Mouse (Mus musculus) brain, adult 2 months (tissue): ENCODE data around the gene Tiam1.

Experiments used
- DNase-seq: peaks from one replicate; pipeline ENCODE4 v3.0.0; 2011; ENCODE audit warnings: low read depth, low spot score

Gene Tiam1

DNA sequence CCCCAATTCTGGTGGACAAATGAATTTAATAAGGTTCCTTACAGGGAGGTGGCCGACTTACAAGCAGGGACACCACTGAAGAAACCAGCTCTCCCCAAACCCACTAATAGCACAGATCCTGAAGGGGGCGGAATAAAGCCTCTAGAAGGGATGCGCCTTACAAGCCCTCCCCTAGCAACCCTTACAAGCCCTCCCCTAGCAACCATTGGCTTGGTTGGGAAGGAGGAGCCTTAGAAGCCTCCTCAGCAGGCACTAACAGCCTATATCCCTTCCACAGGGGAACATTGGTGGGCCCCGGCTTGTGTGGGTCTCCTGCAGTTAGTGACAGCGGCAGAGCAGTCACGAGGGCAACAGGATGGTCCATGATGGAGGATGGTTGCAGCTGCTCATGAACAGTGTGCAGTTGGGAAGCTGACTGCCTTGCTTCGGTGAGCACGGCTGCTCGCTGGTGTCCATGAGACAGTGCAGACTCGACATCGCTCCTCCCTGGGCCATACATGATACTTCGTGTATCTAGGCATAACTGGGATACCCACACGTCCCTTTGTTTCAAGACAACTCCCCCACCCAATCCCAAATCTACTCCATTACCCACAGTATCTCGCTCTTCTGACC, 90.6 kb downstream of the Tiam1 start:
- peak; percentile 90 for DNase-seq

DNA sequence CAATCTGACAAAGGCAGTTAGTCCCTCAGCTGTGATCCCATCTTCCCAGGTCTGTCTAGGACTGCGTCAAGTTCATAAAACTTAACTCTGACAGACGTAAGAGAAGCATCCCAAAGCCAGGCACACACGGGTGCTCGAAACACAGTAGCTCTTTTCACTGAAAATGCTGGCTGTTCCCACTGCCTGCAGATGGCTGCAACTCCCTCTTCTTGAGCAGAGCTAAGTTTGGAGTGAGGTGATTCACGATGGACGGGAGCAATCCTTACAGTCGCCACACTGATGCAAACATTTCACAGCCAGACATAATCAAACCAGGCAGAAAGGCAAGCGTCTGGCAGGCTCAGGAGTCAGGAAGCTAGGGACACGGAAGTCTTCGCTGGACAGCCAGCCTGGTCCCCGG, 91.2 kb downstream of the Tiam1 start:
- DNase-seq, result peak; percentile 88

DNA sequence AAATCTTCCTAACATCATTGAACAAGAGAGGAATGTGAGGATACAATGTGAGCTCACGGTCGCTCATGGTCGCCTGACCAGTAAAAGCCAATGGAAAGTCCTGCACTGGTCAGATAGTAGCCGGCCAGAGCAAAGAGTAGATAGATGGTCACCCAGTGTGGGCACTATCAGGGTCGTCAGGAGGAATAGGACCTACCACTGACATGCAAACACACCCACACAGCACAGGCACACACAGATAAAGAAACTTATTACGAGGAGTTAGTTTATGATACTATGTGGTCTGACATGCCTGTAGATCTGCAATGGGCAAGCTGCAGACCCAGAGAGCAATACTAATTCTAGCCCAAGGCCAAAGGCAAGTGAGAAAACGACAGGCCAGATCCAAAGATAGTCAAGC, 92.5 kb downstream of the Tiam1 start:
- no peak for DNase-seq

DNA sequence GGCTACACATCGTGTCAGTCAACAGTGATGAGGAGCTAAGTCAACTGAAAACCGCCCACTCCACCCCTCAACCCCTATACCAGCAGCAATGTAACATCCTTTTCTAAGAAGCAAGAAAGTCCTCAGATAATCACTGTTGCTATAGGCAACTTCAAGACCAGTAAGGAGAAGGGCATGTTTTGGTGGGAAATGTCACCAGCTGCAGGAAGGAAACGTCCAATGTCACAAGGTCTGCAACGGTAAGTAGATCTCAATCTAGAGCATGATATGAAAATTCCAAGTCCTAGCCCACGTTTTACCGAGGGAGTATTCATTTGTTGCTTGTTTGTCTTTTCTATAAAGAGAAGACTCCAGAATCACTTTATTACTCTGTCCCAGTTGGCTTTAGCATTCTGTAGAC, 95.7 kb downstream of the Tiam1 start:
- DNase-seq, result peak; percentile 43

DNA sequence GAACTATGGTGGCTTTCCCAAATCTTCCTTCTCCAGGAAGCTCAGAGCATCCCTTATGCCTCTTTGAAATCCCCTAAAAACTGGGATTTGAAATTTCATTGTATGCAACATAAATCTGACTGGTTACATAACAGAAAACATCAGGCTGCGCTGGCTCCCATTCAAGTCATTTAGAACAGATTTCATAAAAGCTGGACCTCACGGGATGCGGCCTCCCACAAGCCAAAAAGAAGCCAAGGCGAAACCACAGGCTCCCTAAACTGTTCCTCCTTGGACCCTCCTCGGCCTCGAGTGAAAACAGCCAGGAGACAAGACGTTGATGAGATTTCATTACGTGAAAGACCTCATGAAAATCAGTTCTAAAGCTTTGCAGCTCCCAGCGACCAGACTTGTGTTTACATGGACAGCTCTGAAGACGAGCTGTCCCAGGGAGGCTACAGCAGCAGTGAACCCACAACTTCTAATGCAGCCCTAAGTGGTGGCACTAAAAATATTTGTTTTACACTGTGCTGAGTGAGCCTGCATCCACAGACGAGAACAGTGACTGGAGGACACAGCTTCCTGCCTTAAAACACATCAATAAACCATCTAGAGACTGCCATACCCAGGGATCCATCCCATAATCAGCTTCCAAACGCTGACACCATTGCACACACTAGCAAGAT, 96.9 kb downstream of the Tiam1 start:
- DNase-seq, result peak; percentile 60

DNA sequence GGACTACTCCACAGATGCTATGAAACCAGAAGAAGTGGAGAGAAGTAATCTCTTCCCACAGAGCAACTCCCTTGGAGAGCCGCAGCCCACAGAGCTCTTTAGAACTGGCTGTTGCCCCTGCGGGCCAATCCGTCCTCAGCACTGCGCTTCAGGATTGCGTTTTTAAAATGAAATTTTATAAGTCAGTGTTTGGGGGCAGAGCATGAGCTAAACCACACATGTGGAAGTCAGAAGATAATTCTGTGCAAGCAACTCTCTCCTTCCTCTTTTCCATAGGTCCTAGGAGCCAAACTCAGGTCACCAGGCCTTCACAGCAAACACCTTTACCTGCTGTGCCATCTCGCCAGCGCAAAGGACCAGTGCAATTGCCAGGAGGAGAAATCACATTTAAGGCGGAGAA, 98.0 kb downstream of the Tiam1 start:
- DNase-seq, result no peak

DNA sequence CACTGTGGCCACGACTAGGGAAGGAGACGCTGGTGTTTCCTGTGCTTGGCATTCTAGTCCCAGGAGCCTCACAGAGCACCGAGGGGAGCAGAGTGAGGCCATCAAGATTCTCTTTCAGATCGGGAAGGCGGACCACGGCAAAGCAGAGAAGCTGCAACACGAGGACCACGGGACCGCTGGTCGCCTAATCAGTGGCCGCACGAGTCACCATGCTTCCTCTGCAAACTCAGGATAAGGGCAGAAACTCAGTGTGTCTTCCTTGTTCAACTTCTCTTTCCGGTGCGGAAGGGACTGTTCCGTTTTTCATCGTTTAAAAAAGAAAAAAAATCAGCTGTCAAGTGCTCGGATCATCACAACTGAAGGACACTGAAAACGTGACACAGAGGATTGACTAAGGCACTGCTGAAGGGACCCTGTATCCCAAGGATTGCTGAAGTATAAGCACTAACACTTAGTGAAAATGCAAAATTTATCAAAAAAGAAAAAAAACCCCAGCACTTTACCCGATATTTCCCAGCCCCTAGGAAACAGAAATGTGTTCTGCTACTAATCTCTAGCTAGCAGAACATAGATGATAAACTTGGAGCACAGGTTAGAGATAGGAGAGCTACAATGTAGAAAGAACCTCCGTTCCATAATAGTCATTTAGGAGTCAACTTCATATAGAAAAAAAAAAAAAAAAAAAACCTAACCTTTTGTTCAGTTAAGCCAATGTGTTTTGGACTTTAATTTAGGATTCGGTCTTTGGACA, 99.4 kb downstream of the Tiam1 start:
- DNase-seq, result no peak

DNA sequence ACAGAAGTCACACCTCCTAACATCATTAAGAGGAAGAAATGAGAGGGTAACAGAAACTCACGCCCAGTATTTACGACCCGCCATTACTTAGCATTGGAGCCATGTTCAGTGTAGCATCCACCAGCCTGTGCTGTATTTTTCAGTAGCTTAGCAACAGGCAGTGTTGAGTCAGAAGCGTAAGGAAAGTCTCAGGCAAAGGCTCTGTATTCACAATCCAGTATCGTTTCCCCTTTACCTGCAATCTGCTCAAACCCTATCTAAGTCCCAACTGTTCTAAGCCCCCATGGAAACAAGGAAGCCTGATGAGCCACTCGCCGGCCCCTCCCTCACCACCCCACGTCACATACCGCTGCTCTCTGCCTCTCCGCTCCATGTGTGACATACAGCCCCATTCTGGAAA, 100.7 kb downstream of the Tiam1 start:
- DNase-seq, result peak; percentile 69

DNA sequence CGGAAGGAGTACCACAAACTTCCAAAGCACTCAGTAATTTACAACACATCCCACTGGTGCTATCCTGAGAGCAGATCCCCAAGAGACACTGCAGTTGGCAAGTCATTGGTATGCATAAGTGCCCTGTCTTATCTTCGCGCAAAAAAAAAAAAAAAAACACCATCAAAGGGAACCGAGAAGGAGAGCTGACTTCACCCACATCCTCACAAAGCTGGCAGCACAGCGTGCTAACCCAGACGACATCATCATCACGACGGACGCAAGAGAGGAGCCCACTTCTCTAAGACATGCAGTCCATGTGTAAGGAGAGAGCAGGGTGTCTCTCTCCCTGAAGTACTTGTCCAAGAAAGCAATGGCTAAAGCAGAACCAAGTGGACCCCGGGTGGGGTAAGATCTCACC, 101.2 kb downstream of the Tiam1 start:
- DNase-seq, result no peak

DNA sequence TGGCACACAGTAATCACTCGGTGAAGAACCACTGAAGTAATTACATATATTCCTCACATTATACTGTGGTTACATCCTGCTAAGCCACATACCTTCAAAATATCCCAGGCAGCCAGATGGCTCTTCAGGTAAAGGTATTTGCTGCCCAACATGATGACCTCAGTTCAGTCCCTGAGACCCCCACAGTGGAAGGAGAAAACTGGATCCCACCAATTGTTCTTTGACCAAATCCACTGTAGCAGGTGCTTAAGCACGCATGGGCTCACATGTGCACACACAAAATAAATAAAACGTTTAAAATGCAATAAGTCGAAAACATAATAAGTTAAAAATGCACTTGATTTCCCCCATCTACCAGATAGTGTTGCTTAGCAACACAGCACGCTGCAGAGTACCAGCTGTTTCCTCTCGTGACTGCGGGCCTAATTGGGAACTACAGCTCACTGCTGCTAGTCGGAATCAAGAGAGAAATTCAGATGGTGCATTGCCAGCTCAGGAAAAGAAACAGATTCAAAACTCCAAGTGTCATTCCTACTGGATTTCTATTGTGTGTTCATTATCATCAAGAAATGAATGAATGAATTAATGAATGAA, 102.7 kb downstream of the Tiam1 start:
- DNase-seq, result peak; percentile 89

DNA sequence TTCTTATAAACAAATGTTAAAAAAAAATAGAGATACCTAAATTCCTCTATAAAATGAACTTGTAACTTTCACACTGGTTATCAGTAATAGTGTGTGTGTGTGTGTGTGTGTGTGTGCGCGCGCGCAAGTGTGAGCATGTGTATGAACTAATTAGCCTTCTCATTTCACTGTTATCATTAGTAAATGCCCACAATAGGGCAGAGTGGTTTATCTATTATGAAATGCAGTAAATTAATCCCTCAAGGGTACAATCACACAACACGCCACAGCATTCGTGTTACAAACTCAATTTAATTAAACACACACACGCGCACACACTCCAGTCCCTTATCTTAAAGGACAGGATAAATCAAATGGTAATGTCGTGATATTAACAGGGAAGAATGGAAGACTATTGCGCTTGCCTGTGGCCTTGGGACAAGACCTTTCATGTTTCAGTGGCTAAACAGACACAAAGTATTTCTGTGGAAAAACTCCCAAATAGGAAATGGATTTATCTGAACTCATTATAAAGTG, 107.9 kb downstream of the Tiam1 start:
- DNase-seq, result no peak

DNA sequence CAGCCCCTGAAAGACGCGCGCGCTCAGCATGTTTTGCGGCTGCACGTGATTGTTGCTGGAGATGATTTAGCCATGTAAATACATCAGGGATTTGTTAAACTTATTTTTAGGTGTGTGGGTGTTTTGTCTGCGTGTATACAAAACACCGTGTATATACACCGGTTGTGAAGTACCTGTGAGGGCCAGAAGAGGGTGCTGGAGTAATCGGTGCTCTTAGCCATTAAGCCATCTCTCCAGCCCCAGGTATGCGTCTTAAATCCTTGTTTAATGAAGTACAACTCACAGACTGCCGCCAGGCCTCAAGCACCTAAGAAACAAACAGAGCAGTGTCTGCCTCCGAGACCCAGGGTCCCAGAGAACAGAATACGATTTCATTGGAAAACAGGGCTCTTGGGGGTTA, 113.2 kb downstream of the Tiam1 start:
- no peak for DNase-seq

DNA sequence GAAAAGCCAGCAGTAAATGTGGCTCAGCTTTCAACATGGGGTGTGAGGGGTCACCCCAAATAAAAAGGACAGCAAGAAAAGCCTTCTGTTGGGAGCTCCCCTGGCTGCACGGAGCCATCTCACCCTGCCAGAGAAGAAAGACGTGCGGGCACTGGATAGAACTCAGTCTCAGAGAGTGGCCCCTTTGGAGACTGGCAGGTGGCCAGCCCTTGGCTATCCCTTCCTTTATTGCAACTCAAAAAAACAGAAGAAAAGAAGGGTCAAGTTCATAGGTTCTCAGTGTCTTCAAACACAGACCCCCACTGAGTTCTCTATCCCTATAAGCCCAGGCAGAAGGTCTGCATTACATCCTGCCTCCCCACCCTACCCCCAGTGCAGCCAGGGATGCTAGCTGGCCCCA, 115.7 kb downstream of the Tiam1 start:
- no peak for DNase-seq

DNA sequence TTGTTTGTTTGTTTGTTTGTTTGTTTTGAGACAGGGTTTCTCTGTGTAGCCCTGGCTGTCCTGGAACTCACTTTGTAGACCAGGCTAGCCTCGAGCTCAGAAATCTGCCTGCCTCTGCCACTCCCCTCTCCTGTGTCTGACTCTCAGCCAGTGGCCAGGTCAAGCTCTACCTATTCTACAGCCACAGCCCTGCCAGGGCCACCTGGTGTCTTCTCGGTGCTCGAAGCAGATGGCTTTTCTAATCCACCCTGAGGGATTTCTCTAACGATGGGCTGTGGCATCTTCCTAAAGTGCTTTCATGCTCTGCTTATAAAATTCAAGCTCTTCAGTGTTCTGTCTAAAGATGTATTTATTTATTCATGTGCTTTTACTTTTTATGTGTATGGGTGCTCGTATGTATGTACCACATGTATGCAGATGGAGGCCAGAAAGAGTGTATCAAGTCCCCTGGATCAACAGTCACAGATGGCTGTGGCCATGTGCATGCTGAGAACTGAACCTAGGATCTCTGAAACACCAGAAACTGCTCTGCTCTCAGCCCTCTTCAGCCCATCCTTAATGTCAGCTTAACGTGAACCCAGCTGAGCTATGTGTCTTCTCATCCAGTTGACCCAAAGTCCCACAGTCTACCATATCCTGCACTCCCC, 117.9 kb downstream of the Tiam1 start:
- DNase-seq, result peak; percentile 78

DNA sequence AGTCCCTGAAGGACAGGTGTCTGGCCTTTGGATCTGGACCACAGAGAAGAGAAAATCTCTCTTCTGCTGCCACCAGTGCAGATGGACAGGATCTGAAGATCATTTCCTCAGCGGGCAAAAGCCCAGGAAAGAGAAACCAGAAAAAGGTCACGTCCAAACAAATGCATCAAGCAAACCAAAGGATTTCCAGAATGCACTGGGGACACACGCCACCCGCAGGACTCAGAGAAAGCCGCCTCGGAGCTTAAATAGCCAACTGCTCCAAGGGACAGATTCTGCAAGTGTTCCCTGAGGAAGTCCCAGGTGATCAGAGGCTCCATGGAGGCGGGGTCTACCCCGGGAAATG, 119.9 kb downstream of the Tiam1 start:
- DNase-seq, result peak; percentile 97

DNA sequence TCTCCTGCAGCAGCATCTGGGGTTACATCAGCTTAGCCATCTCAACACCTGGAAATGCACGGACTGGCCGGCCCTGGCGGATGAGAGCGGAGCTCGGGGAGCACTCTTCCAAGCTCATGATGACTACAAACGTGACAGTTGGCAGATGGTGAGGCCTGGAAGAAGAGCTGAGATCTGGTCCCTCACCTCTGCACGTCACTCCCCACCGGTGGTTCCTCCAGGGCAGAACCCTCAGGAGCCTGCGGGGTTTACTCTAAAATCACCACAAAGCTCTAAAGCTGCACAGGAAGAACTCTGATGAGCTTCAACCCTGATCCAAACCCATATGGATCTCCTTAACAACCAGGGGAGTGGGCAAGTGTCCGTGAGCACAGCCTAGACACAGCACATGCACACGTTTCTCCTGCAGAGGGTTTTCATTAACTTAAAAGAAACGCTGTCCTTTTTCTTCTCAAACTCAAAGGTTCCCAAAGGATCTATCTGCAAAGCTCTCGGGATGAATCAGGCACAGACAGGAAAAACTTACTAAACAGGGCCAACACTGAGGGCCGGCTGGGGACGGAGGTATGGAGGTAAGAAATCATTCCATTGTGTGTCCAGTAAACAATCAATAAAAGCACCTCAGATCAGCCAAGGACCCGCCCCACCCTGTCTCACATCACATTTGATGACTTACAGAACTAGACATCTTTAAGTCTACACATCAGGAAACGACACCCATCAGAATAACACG, 120.5 kb downstream of the Tiam1 start:
- peak; percentile 76 for DNase-seq

DNA sequence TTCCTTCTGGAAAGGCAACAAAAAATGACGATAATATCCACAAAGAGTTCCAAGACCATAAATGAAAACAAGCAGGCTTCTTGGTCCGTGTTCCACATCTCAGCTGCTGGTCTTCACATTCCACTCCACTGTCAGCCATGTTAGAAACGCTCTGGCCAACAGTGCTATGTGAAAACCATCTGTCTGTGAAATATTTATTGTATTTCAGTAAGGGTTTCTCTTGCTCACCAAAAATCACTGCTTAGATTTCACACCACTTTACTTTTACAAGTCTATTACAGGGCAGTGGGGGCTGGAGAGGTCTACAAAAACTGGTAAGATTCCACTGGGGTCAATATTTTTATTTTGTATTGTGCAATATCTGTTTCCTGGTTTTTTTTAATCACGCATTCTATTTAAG, 127.5 kb downstream of the Tiam1 start:
- DNase-seq, result no peak

DNA sequence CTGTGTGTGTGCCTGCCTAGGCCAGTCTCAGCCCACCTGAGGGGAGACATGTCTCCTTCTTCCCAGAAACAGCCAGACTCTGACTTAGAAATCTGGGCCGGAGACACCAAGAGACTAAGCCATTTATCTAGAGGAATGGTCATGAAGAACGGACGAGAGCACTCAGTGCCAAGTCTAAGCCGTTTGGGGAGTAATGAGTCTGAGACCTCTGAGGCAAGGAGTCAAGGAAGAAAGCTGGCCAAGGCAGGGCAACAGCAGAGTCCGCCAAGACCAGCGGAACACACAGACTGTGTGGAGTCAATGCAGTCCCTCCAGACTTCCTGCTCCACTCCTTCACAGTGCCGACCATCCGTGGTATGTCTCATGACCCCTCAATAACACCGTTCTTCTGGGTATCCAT, 129.0 kb downstream of the Tiam1 start:
- DNase-seq, result no peak

DNA sequence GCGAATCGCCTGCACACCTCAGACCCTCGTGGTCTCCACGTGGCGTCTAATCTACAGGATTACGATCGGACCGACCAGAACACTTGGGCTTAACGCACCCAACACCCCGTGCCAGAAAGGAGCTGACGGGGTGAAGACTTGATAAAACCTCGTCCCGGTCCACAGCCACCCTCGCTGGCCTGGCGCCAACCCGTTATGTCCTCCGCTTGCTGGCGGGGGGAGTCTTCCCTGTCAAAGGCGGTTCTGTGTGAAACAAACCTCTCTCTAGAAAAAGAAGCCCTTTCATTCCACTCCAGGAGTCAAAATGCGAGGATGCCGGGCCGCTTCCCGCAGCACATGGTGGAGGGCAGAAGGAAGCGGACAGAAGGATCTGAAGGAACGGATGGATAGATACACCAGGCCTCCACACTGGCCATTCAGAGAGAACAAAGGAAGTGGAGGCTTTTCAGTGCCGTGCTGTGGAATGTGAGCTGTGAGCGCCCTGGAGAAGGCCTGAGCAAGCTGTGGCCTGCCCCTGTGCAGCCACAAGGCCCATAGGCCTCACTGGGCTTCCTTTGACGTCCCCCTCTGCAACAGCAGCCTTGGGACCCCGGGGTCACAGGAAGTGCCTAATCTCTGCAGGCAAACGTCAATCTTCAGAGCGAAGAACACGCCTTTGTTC, 131.9 kb downstream of the Tiam1 start:
- DNase-seq, result no peak

DNA sequence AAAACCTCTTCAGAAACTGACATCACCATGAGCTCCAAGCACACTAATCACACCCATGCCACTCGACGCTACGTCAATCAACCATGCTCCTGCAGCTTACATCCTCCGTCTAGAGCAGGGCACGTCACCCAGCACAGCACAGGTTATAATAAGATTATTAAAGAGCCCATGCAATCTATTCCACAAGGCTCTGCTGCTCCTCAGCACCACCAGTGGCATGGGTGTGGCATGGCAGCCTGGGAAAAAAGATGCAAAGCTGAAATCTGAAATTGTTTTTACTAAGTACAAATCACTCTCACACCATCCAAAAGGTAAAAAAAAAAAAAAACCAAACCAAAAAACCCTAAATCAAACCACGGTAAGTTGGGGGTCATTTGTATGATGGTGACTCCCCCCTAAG, 135.1 kb downstream of the Tiam1 start:
- peak; percentile 59 for DNase-seq
